Mouse (Mus musculus): ENCODE measurements at regions not wholly inside any gene's neighbourhood (a gene's known extent, or its start where the extent isn't known, plus 50 kb on each side); places are given as distances from the start of the nearest gene placed in this dataset.

- TF ChIP-seq CTCF (IDR thresholded peaks at IDR 0.05; ENCODE audit: borderline replicate concordance, insufficient read depth, low read depth, low read length) (0 out of 2 replicates have a peak, but pooled peaks have one; percentile 34), POLR2A (IDR thresholded peaks at IDR 0.05; ENCODE audit: borderline replicate concordance, insufficient read depth, low read length) (no peak)
Measured at GRCm38 (mm10) chr19:56201007-56201682, 85.8 kb upstream of the Habp2 start.

Data from cerebellum, adult 2 months (tissue).